Mouse (Mus musculus): ENCODE measurements at regions not wholly inside any gene's neighbourhood (a gene's known extent, or its start where the extent isn't known, plus 50 kb on each side); places are given as distances from the start of the nearest gene placed in this dataset.

GRCm38 (mm10) chr12:29395401-29395982 is 132.7 kb upstream of the Myt1l start:
- TF ChIP-seq POLR2A (IDR thresholded peaks at IDR 0.05; ENCODE audit: extremely low read depth, insufficient read depth, low read length) (no peak), CTCF (IDR thresholded peaks at IDR 0.05; ENCODE audit: low read depth, low read length) (no peak)

Measured in liver, adult 2 months (tissue).